Mouse (Mus musculus) adrenal gland, adult 18-20 months (tissue): Measurements from ENCODE around the gene Ddx31. TPM values are rescaled to one million over a fixed set of nuclear protein-coding genes. Genes with fewer than 3 reads are reported as not detected.

ENCODE experiments used
- DNase-seq, 2 experiments: peaks; one replicate each; pipeline ENCODE4 v3.0.0; 2021 to 2022; ENCODE audit warnings: low spot score in 2 of 2
- total RNA-seq, 2 experiments: library from RNA; stranded (reverse); gene quantifications; 1 replicate in 1 of 2; 2 replicates in 1 of 2; pipeline ENCODE4 v1.2.3; 2021

Ddx31 gene
- total RNA-seq, 2 experiments from 2014 or later: 7.6 to 10.4 TPM

- DNase-seq: no peak
Observed at GRCm38 (mm10) chr2:28860678-28861423, 20.6 kb downstream of the Ddx31 start.

- DNase-seq: no peak
Observed at GRCm38 (mm10) chr2:28863857-28864256, 23.7 kb downstream of the Ddx31 start.

GRCm38 (mm10) chr2:28867495-28867894, 27.3 kb downstream of the Ddx31 start:
- DNase-seq: no peak

- DNase-seq: no peak
Observed at GRCm38 (mm10) chr2:28875554-28875953, 35.3 kb downstream of the Ddx31 start.

GRCm38 (mm10) chr2:28881275-28881674, 41.1 kb downstream of the Ddx31 start:
- no peak for DNase-seq

- DNase-seq: no peak
Observed at GRCm38 (mm10) chr2:28882047-28882446, 41.8 kb downstream of the Ddx31 start.

- no peak for DNase-seq
Observed at GRCm38 (mm10) chr2:28882826-28883485, 42.8 kb downstream of the Ddx31 start.

- no peak for DNase-seq
Observed at GRCm38 (mm10) chr2:28884914-28885313, 44.7 kb downstream of the Ddx31 start.

- no peak for DNase-seq
Observed at GRCm38 (mm10) chr2:28892796-28893195, 52.6 kb downstream of the Ddx31 start.

GRCm38 (mm10) chr2:28893526-28893925, 53.3 kb downstream of the Ddx31 start:
- DNase-seq: no peak

- DNase-seq: no peak
Observed at GRCm38 (mm10) chr2:28895876-28896275, 55.7 kb downstream of the Ddx31 start.

- no peak for DNase-seq
Observed at GRCm38 (mm10) chr2:28897340-28897899, 57.2 kb downstream of the Ddx31 start.

GRCm38 (mm10) chr2:28902291-28902690, 62.1 kb downstream of the Ddx31 start:
- no peak for DNase-seq

- DNase-seq: no peak
Observed at GRCm38 (mm10) chr2:28903871-28904270, 63.7 kb downstream of the Ddx31 start.

GRCm38 (mm10) chr2:28904786-28905185, 64.6 kb downstream of the Ddx31 start:
- no peak for DNase-seq

GRCm38 (mm10) chr2:28905561-28905960, 65.4 kb downstream of the Ddx31 start:
- no peak for DNase-seq

GRCm38 (mm10) chr2:28907691-28908388, 67.6 kb downstream of the Ddx31 start:
- no peak for DNase-seq

- no peak for DNase-seq
Observed at GRCm38 (mm10) chr2:28908389-28909153, 68.4 kb downstream of the Ddx31 start.

- DNase-seq: no peak
Observed at GRCm38 (mm10) chr2:28909186-28909817, 69.1 kb downstream of the Ddx31 start.
